Mouse (Mus musculus): ENCODE measurements around the gene 2410002F23Rik.
"Not testable (repeated sequence)": the region's sequence is repeated elsewhere in the genome, so short reads cannot be mapped to it uniquely, and the experiment has no call there.

2410002F23Rik gene

DNA sequence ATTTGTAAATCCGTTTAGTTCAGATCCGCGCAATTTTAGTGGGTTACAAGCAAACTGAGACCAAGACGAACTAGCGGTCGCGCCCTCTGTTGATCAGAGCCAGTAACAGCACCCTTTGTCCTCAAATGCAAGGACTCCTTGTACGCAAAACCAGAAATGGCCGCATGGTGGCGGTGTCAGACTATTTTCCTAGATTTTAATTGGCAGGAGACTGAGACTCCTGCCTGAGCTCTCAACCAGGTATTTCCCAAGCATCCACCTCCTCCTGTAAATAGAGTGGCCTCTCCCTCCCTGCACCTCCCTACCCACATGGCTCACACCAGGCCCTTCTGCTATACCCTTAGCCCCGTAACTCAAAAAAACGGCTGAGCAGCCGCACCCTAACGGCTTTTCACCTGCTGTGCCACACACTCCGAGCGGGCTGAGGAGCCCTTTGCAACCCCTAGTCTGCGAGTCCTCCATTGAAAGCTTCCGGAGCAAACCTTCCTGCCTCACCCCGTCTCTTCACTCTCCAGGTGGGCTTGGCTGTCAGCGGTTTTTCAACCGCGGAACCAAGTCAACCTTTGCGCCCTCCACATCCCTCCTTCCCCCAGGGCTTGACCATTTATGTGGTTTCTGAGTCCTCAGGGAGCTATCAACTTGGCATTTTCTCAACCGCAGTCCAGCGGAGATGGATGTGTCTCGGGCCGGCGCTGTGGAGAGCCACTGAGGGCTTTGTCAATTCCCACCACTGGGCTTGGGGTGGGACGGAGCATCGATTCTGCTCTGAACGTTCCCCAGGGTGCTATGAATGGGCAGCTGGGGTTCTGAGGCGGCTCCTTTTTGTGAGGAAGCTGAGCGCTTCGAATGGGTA, 16.5 kb downstream of the 2410002F23Rik start:
- peak; percentile 77 for DNase-seq (ENCODE audit: low read depth, low spot score)

DNA sequence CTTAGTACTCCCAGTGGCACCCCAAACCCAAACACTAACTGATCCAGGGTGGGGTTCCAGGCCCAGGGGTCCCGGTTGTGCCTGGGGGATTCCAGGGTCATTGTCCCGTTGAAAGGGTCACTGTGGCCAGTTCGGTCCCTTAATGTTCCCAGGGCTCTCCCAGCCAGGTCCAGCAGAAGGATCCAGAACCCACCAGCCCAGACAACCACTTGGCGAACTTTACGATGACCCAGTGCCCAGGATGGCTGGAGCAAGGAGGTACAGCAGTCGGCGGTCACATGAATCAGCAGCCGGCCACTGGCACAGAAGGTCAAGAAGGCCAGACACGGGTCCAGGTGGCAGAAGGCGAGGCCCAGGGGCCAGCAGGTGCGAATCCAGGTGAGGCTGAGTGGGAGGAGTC, 21.6 kb downstream of the 2410002F23Rik start:
- no peak for DNase-seq (ENCODE audit: low read depth, low spot score)

DNA sequence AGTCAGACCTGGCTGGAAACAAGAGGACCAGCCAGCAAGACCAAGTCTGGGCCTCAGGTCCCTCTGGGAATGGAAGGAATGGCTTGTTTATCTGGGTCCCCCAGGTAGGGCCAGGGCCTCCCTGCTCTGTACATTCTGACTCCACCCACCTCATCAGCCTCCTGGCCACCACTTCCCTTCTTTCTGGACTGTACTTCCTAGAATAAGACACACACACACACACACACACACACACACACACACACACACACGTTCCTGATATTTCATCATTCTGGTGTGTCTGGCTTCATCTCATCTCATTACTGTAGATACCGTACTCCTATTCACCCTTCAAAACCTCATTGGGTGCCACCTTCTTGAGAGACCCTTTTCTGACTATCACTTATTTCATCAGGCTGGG, 22.9 kb downstream of the 2410002F23Rik start:
- no peak for DNase-seq (ENCODE audit: low read depth, low spot score)

DNA sequence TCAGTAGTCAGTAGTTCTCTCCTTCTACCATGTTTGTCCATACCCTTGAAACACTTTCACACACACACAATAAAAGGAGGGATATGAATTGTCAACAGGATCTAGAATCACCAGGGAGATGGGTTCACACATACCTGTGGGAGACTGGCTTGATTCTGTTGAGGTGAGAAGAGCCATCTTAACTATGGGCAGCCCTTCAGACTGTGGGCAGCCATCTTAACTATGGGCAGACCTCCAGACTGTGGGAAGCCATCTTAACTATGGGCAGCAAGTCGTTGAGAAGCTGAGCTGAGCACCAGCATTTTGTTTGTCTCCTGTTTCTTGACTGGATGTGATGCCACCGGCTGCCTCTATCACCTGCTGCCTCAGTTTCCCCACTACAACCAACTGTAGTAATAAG, 24.8 kb downstream of the 2410002F23Rik start:
- no peak for DNase-seq (ENCODE audit: low read depth, low spot score)

DNA sequence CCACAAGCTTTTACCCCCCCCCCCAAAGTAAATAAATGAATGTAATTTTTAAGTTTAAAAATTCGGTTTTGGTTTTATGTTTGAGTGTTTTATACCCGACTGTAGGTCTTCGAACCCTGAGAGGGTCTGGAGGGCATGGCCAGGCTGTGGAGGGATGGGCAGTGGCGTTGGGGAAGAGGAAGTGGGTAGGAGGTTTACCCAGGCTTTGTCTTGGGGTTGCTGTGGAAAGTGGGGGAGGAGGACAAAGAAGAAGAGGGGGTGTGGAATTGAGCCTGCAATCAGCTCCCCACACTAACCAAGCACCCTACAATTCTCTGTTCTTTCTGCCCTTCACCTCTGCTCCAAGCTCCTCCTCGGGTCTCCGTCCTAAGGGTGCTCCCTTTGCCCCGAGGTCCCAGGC, 26.0 kb downstream of the 2410002F23Rik start:
- no peak for DNase-seq (ENCODE audit: low read depth, low spot score)

DNA sequence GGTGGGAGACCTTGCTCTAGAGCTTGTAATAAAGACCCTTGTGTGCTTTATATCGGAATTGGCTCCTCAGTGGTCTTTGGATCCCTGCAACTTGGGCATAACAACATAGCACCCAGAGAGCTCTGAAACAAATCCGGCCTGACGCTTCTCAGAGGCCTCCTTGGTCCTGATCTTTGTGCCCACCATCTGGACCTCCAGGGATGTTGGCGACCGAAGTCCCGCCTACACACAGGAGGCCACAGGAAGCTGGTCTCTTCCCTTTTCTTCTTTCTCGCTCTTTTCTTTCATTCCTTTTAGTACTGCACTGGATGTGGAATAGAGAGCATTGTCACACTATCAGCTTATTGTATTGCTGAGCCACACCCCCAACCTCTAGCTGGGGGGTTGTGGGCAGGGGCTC, 26.9 kb downstream of the 2410002F23Rik start:
- DNase-seq (ENCODE audit: low read depth, low spot score): no peak

DNA sequence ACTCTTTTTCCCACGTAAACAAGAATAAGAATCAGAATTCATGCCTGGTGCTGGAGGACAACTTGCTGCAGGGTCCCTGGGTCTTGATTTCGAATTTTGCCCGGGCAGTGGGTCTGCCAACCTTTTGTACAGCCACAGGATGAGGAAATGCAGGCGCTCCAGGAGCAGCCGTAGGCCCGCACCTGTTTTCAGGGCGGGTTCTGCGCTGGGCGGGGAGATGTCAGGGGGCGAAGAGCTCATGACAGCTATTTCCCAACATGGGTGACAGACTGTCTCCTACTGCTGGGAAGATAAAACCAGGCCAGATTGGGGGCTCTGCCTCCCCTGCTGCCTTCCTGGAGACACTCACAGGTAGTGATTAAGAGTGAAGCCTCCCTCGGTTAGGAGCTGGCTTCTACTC, 27.6 kb downstream of the 2410002F23Rik start:
- DNase-seq (ENCODE audit: low read depth, low spot score): no peak

DNA sequence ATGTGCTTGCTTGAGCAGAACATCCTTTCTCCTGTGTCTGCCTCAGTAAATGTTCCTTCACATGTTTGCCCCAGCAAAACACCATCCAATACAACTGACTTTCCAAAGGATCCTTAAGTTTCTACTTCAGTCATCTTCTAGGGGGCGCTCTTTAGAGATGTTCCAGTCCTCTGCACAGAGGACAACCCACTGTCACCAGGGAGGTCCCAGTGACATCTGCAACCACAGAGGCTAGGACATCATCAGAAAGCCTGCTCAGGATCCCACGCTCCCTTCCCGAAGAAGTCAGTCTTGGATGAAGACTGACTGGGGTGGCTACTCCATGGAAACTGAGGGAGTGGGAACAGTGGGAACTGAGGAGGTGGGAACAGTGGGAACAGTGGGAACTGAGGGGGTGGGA, 29.0 kb downstream of the 2410002F23Rik start:
- DNase-seq (ENCODE audit: low read depth, low spot score): no peak

DNA sequence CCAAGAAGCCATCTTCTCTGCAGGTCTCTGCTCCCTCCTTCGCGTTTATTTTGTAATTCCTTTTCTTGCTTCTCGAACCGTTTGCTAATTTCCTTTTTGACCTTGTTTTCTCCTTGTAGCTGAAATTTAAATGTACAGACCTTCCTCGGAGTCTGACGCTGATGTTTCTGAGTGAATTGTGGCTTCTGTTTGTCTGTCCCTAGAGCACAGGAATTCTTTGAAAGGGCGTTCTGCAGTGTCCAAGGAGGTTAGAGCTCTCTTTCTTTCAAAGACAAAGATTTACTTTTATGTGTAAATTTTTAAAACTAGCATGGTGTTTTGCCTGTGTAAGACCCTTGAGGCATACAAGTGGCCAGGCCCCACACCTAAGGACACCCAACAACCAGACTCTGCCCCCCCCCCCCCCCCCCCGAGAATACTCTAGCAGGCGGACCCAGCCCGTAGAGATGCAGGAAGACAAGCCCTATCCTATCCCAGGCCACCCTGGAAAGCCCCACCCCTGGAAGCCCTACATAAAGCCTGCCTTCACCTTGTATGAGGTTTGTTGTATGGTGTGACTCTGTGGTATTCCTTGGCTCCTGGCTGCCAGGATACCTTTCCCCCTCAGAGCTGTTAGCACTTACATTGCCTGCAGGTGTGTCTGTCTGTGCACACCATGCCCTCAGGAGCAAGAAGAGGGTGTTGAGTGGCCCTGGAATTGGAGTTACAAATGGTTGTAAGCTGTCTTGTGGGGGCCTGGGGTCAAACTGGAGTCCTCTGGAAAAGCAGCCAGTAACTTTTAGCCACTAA, 30.1 kb downstream of the 2410002F23Rik start:
- DNase-seq (ENCODE audit: low read depth, low spot score): no peak

DNA sequence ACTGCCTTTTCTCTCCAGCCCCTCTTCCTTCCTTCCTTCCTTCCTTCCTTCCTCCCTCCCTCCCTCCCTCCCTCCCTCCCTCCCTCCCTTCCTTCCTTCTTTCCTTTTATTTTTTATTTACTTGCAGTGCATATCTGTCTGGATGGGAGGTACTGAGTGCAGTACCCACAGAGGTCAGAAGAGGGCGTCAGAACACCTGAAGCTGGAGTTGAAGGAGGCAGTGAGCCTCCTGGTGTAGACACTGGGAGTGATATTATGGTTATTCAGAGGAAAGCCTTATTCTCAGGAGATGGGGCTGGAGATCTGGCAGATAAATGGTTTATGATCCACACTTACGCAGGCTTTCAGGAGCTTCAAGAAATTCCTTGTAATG, 30.7 kb downstream of the 2410002F23Rik start:
- DNase-seq (ENCODE audit: low read depth, low spot score): no peak

DNA sequence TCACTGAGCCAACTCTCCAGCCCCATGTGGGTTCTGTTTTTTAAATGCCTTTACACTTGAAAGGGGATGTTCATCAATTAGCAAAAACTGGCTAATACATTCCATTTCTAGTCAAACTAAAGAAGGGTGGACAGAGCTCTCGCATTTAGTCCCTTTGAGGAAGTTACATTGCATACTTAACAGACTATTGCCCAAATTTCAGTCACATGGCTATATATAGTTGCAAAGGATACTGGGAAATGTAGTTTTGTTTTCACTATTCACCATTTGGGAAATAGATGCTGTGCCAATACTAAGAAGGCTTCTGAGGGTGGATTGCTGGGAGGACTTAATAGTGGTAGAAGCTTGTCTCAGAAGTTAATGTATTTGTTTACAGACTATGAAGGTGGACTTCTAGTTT, 34.4 kb downstream of the 2410002F23Rik start:
- no peak for DNase-seq (ENCODE audit: low read depth, low spot score)

DNA sequence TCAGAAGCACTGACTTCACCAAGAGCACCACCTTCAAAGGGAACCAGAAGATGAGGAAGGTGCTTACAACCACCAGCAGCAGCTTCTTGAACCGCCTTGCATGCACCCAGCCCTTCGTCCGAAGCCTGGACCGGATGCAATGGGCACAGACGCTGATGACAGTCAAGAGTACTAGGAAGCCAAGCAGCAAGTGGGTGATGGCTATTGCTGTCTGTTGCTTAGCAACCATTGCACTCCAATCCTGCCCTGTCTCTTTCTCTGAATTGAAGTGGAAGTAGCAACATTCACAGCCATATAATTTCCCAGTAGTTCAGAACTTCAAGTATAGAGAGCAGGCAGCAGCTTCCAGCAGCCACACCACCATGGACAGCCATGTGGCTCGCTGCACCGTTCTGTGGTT, 35.1 kb downstream of the 2410002F23Rik start:
- no peak for DNase-seq (ENCODE audit: low read depth, low spot score)

DNA sequence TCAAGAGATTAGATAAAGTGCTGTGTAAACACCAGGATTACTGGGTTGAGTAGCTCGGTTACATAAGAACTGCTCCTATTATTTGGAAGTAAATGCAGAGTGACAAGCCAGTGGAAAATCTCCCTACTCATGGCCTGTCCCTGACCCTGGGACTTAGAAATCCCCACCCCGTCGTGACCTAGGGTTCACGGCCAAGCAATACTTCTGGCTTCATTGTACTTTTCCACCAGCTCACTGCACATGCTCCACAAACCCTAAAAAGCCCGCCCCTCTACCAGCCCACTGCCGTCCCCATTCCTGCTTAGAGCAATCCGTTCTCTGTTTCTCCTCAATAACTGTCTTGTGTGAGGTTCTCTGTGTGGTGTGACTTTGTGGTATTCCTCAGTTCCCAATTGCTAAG, 41.2 kb downstream of the 2410002F23Rik start:
- no peak for DNase-seq (ENCODE audit: low read depth, low spot score)

DNA sequence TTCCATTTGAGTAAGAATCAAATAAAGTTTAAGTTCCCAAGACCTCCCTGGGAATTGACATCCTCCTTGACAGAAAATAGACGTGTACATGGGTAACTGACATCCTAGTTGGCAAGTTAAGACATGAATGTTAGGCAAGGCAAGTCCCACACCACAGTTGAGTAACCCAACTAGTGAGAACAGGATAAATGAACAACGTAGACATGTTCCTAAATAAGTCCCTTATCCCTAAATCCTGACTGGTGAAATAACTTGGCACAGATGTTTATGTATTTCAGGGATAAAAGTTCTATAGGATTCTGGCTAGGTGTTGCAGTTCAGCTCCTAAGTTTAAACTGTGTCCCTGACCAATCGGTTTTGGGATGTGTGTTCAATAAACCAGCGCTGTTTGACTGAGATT, 44.5 kb downstream of the 2410002F23Rik start:
- DNase-seq (ENCODE audit: low read depth, low spot score): no peak

DNA sequence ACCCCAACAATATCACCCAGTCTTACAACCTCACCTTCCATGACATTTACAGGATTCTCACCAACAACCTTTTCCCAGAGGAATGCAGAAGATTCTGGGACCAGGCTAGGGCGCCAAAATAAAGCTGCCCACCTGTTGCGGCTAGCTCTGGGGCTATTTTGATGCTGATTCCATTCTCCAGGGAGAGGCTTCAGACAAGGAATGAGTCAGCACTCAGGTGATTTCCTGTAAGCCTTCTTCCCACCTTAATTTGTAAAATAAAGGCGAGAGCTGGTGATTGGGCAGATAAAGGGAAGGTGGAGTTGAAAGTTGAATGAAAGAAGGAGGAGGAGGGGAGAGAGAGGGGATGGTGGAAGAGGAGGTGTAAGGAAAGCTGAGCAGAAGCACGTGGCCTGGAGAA, 44.9 kb downstream of the 2410002F23Rik start:
- no peak for DNase-seq (ENCODE audit: low read depth, low spot score)

DNA sequence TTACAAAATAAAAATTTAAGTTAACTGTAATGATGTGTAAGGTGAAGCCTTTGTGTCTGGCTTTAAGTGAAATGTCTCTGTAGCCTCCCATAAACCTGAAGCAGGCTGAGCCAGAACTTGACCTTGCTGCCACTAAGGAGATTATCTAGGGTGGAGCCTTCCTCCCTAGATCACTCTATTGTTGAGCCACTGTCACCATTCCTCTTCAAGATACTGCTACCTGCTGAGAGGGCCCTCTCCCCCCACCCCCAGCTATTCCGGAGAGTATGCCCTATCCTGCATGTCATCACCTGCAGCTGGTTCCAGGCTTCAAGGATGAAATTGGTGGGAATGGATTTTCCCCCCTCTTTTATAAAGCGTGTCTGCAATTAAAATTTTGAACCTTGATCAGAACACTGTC, 51.0 kb downstream of the 2410002F23Rik start:
- not testable (repeated sequence) for DNase-seq (ENCODE audit: low read depth, low spot score)
